Mouse (Mus musculus) hindbrain, postnatal 0 days (tissue): ENCODE measurements around the gene Tfpi2. TPM values are rescaled to one million over a fixed set of nuclear protein-coding genes. Genes with fewer than 3 reads are reported as not detected.

Experiments
- ATAC-seq: fragments of 200-750 bp; cut with Nextera tagmentation; 2 replicates; pipeline ENCODE4 v1.8.0; 2017; ENCODE audit warnings: mild to moderate bottlenecking, moderate TSS enrichment, moderate library complexity
- DNase-seq: peaks from one replicate; pipeline ENCODE4 v3.0.0-alpha.2; 2015; ENCODE audit warnings: low spot score
- H3K27ac ChIP-seq: fragments of 300-500 bp; sonication (generic); 2 replicates; pipeline ENCODE4 v1.5.1; 2014; ENCODE audit warnings: mild to moderate bottlenecking
- H3K27me3 ChIP-seq: fragments of 300-500 bp; sonication (generic); 2 replicates; pipeline ENCODE4 v1.6.1; 2014; ENCODE audit warnings: low read length, mixed read lengths; ENCODE audit not compliant: insufficient read depth
- H3K36me3 ChIP-seq: fragments of 300-500 bp; sonication (generic); 2 replicates; pipeline ENCODE4 v1.6.1; 2014; ENCODE audit warnings: low read length, mixed read lengths; ENCODE audit not compliant: insufficient read depth
- H3K4me1 ChIP-seq: fragments of 300-500 bp; sonication (generic); 2 replicates; pipeline ENCODE4 v1.6.1; 2014; ENCODE audit warnings: antibody characterized with exemption, low read length, mixed read lengths; ENCODE audit not compliant: insufficient read depth
- H3K4me2 ChIP-seq: fragments of 300-500 bp; sonication (generic); 2 replicates; pipeline ENCODE4 v1.6.1; 2014; ENCODE audit warnings: low read depth, mild to moderate bottlenecking, low read length, moderate library complexity, mixed read lengths
- H3K4me3 ChIP-seq: fragments of 300-500 bp; sonication (generic); 2 replicates; pipeline ENCODE4 v1.5.1; 2014; ENCODE audit warnings: low read length
- H3K9ac ChIP-seq: fragments of 300-500 bp; sonication (generic); replicated peaks from 2 replicates; pipeline ENCODE4 v1.6.1; 2014; ENCODE audit warnings: mild to moderate bottlenecking, low read length, moderate library complexity, mixed read lengths
- H3K9me3 ChIP-seq: fragments of 300-500 bp; sonication (generic); 2 replicates; pipeline ENCODE4 v1.6.1; 2016; ENCODE audit warnings: low read length, mixed read lengths
- CTCF ChIP-seq: IDR thresholded peaks from 2 replicates; pipeline ENCODE4 v1.5.1; 2016; ENCODE audit warnings: antibody characterized with exemption, control low read depth, low read depth
- WGBS: fragments of 180-500 bp; shearing (Covaris S2); extraction: QIAGEN DNeasy Blood & Tissue Kit; methylation state at CpG from one replicate; pipeline ENCODE4 v1.1.7; 2014; 5-methylcytosine and 5-hydroxymethylcytosine counted together
- polyA plus RNA-seq: library from polyadenylated mRNA; unstranded; fragments of >200 nt; fragmentation: Nextera tagmentation; extraction: Ambion mirVana; gene quantifications from 2 replicates; pipeline ENCODE4 v1.2.1, GENCODE M21; 2015
- total RNA-seq: library from RNA; depleted of rRNA; stranded (reverse); fragments of >200 nt; gene quantifications from 2 replicates; pipeline ENCODE4 v1.2.3, GENCODE M21; 2014

The Tfpi2 gene
- total and polyA plus RNA-seq, 2 experiments from 2014 or later, result 0.53 TPM; not detected in 1

DNA sequence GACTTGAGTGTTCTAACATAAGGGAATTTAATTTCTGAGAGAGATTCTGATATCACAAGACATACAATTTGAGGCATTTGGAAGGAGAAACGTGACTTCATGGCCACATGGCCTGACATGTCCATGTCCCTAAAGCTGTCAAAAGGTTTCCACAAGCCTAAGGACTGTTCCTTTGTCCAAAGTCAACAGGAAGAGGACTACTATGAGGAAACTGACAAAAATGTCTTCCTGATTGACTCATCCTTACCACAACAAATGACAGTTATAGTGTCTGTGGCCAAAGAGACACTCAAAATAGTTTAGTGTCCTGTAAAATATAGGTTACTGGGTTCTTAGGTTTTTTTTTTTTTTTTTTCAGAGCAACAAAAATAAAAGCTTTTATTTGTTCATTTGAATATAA lies 15.0 kb downstream of the Tfpi2 start:
- no peak for ATAC-seq
- H3K4me2 ChIP-seq, result no peak overlapping the region
- H3K9me3 ChIP-seq, result no peaks in the 10 kb centered on the region
- H3K4me1 ChIP-seq, result no peaks in the 10 kb centered on the region
- DNase-seq, result no peak
- no peak for TF ChIP-seq CTCF
- WGBS, result 71% methylated on average over 1 of the region's 1 CpGs
- no peaks in the 10 kb centered on the region for H3K36me3 ChIP-seq
- no peaks in the 10 kb centered on the region for H3K27me3 ChIP-seq
- H3K4me3 ChIP-seq, result no peak overlapping the region
- H3K9ac ChIP-seq, result no peak overlapping the region
- no peak overlapping the region for H3K27ac ChIP-seq

DNA sequence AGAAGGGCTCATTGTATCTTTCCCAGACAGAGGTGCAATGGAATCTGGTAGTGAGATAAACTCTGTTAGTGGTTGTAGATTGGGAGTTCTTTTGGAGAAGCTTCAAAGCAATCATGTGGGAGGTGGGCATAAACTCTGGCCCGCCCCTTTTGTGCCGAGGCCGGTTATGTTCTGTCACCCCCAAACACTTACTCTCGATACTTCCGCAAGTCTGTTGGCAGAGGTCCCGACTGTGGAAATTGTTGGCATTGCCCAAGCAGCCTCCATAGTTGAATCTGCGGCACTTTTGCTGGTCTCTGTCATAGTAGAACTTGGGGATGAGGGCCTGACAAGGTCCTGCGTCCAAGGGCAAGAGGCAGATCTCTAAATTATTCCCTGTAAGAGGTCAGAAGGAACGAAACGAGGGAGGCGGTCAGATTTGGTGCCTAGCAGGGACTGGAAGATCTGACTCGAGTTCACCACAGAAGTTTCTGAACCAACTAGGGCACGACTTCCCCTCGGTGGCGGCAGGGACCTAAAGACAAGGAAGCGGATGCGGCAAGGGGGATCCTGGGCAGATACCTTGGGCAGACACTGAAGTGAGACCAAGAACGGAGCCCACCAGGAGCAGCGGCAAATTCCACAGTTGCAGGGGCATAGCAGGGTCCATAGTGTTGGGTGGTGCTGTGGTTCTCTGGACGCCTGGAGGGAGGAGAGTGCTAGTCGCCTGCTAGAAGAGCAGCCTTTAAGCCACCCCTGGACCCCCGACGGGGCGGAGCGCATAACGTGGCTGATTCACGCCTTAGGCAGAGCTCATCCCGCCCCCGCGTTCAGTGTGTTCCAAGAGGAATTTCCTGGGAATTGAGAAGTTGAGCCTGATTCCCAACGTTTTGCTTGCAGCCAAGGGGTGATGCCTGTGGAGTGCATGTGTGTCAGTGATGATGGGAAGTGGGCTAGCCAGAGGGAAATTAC lies 20.8 kb downstream of the Tfpi2 start:
- Histone ChIP-seq H3K9ac (no peak overlapping the region), H3K4me2 (peak overlapping the region; percentile 47), H3K4me3 (no peak overlapping the region), H3K4me1 (no peaks in the 10 kb centered on the region), H3K27me3 (no peaks in the 10 kb centered on the region), H3K9me3 (no peaks in the 10 kb centered on the region), H3K36me3 (no peaks in the 10 kb centered on the region), H3K27ac (no peak overlapping the region)
- TF ChIP-seq CTCF, result no peak
- no peak for ATAC-seq
- 31% methylated on average over 31 of the region's 31 CpGs for WGBS
- DNase-seq, result peak; percentile 5

DNA sequence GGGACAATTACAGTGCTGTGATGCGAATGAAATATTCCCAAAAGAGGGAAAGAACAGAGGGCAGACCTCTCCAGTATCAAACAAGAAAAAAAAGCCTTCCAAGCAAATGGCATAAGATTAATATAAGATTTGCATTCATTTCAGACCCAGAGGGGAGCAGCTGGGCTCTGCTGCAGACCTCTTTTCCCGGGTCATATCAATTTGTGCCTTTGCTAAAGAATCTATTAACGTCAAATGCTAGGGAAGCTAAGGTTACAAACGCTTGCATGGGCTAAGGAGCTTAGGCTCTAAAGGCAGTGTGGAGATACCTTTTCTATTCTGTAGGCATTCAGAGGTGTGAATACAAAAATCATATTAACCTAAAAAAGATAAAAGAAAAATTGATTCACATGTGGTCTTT lies 33.8 kb downstream of the Tfpi2 start:
- H3K9me3 ChIP-seq, result no peaks in the 10 kb centered on the region
- H3K27me3 ChIP-seq, result no peaks in the 10 kb centered on the region
- H3K4me1 ChIP-seq, result no peaks in the 10 kb centered on the region
- H3K9ac ChIP-seq, result no peak overlapping the region
- DNase-seq (no peak), ATAC-seq (no peak)
- H3K4me3 ChIP-seq, result no peak overlapping the region
- H3K27ac ChIP-seq, result no peak overlapping the region
- no peaks in the 10 kb centered on the region for H3K36me3 ChIP-seq
- no peak for TF ChIP-seq CTCF
- no peak overlapping the region for H3K4me2 ChIP-seq
- WGBS, result 44% methylated on average over 4 of the region's 4 CpGs

DNA sequence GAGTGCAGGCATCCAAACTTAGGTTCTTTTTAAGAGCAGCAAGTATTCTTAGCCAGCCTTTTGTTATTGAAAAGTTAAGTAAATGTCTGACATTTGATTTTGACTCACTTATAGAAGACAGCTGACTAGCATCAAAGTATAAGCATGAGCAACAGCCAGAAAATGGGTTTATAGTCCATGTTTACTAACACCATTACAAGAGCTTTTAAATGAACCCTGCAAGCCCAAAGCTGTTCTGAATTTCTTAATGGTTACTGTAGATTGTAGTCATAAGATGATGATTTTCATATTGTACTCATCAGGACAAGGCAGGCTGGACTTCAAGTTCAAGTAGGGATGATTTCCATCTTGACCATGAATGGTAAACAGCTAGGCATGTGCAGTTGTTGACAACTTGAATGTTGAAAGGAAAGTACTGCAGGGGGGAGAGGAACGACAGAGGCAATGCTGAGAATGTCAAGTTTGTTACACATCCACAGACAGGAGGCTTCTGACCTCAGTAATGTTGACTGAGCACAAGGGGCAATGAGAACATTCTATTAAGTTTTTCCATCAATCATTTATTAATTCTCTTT lies 52.5 kb downstream of the Tfpi2 start:
- no peaks in the 10 kb centered on the region for H3K9me3 ChIP-seq
- H3K36me3 ChIP-seq, result no peaks in the 10 kb centered on the region
- no peak for TF ChIP-seq CTCF
- H3K9ac ChIP-seq, result no peak overlapping the region
- WGBS, result 65% methylated on average over 1 of the region's 1 CpGs
- H3K27ac ChIP-seq, result no peak overlapping the region
- no peaks in the 10 kb centered on the region for H3K4me1 ChIP-seq
- no peak overlapping the region for H3K4me3 ChIP-seq
- DNase-seq (no peak), ATAC-seq (no peak)
- no peaks in the 10 kb centered on the region for H3K27me3 ChIP-seq
- H3K4me2 ChIP-seq, result no peak overlapping the region

DNA sequence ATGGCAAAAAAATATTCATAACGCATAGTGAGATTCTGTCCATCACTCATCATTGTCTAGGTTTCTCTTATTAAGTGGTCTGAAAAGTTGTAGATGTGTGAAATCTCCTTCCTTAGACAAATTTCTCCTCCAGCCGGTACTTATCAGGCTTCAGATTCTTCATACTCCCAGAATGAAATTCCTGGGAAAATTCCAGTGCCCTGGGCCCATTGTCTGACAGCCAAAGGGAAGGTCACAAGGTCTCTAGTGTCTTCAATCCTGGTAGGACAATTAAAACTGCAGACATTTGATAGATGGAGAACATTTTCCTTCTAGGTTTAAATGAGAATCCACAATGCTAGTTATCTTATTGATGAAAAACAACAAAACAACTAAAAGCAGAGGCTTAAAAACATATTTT lies 53.1 kb downstream of the Tfpi2 start:
- DNase-seq (no peak), ATAC-seq (no peak)
- no peaks in the 10 kb centered on the region for H3K27me3 ChIP-seq
- H3K27ac ChIP-seq, result no peak overlapping the region
- no peak overlapping the region for H3K9ac ChIP-seq
- no peak overlapping the region for H3K4me2 ChIP-seq
- 60% methylated on average over 2 of the region's 2 CpGs for WGBS
- no peaks in the 10 kb centered on the region for H3K9me3 ChIP-seq
- H3K36me3 ChIP-seq, result no peaks in the 10 kb centered on the region
- TF ChIP-seq CTCF, result no peak
- H3K4me1 ChIP-seq, result no peaks in the 10 kb centered on the region
- H3K4me3 ChIP-seq, result no peak overlapping the region

DNA sequence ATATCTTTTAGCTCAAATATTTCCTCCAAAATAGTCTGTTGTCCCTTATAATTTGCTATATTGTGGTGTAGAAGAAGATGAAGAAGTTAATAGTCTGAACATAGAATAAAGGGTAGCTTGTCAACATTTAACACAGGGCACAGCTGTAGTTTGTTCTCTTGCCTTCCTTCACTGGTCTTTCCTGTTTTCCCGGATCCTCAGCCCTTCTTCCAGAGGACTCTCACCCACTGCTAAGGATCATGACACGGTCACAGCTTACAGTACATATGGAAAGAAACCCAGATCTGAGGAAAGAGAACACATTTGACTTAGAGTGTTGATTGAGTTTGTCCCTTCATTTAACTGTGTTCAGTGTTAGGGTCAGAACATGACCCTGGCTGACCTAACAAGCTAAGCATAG lies 53.7 kb downstream of the Tfpi2 start:
- H3K4me2 ChIP-seq, result no peak overlapping the region
- H3K9ac ChIP-seq, result no peak overlapping the region
- H3K27ac ChIP-seq, result no peak overlapping the region
- no peaks in the 10 kb centered on the region for H3K9me3 ChIP-seq
- TF ChIP-seq CTCF, result no peak
- WGBS, result 79% methylated on average over 2 of the region's 2 CpGs
- H3K36me3 ChIP-seq, result no peaks in the 10 kb centered on the region
- H3K4me1 ChIP-seq, result no peaks in the 10 kb centered on the region
- no peak overlapping the region for H3K4me3 ChIP-seq
- no peaks in the 10 kb centered on the region for H3K27me3 ChIP-seq
- no peak for DNase-seq
- ATAC-seq, result no peak

DNA sequence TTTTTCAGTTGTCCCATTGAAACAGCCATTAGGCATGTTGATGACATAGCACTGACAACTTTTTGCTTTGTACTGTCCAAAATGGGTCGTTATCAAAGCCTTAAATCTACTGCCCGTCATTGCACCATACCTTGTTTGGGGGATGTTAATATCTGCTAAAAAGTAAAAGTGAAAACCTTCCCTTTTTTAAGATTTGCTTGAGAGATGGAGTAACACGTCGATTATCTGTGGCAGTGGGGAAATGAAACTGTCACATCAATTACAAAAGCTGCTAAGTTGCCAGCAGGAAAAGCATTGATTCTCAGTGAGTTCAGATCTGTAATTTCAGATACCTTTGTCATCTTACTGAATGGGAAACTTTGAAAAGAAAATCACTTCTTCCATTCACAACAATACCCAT lies 62.6 kb downstream of the Tfpi2 start:
- no peaks in the 10 kb centered on the region for H3K36me3 ChIP-seq
- H3K4me3 ChIP-seq, result no peak overlapping the region
- H3K27me3 ChIP-seq, result no peaks in the 10 kb centered on the region
- TF ChIP-seq CTCF, result no peak
- H3K4me1 ChIP-seq, result no peaks in the 10 kb centered on the region
- H3K4me2 ChIP-seq, result no peak overlapping the region
- 73% methylated on average over 4 of the region's 4 CpGs for WGBS
- no peaks in the 10 kb centered on the region for H3K9me3 ChIP-seq
- ATAC-seq (no peak), DNase-seq (no peak)
- no peak overlapping the region for H3K27ac ChIP-seq
- H3K9ac ChIP-seq, result no peak overlapping the region
